Mouse (Mus musculus) erythroblast, adult 5-6 weeks (primary cell): ENCODE data around the gene Lsamp. TPM values are rescaled to one million over a fixed set of nuclear protein-coding genes. Genes with fewer than 3 reads are reported as not detected.

Source experiments
- ATAC-seq: replicated peaks from 2 replicates; pipeline ENCODE4 v1.8.0; 2016; ENCODE audit warnings: moderate number of reproducible peaks, mild to moderate bottlenecking, moderate TSS enrichment, inconsistent platforms; ENCODE audit not compliant: poor library complexity, low FRiP score, severe bottlenecking
- total RNA-seq, 2 experiments: library from RNA; stranded (forward) in 1 of 2; stranded (reverse) in 1 of 2; fragments of 150-400 nt in 1 of 2; fragments of 200-764, 138-1000 nt in 1 of 2; gene quantifications; 2 replicates each; pipeline versions ENCODE4 v1.2.3 to v1.2.4; 2015 to 2017; ENCODE audit warnings: low replicate concordance in 2 of 2

Lsamp gene
- total RNA-seq, 2 experiments from 2014 or later = not detected

DNA sequence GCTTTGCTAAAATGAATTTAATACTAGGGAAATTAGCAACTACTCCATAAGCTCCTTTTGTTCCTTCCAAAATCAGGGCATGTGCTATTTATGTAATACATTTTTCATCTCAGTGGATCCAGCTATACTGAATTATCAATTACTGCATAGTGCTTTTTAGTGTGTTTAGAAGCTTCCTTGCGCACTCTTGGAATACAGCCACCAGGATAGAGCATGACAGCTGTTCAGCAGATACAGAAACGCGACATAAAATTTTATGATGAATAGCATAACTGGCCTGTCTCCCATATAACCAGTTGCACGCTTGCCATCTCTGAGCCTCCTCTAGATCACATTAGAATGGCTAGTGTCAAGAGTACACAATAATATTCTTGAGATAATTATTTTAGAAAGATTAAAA is 894.1 kb downstream of the Lsamp start:
- no peak for ATAC-seq

GRCm38 (mm10) chr16:40881942-40882341 is 897.8 kb downstream of the Lsamp start:
- ATAC-seq = no peak

DNA sequence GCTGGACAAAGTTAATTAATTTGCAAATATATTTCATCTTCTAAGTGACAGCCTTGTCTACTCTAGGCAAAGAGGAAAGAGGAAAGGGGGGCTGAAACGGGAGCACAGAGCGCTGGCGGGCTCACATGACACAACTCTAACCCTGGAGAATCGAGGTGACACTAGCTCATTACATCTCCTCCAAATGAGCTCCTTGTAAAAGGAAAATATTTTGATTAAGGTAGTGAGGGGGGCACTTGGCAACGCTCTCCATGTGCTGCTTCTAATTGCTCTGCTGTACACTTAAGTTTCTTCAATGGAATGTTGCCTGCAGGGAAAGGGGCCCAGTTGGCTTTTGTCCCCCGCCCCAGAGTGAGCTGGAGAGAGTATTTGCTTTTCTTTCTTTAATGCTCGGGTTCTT is 907.2 kb downstream of the Lsamp start:
- ATAC-seq = no peak

- no peak for ATAC-seq
Measured at GRCm38 (mm10) chr16:40897768-40898327, 913.7 kb downstream of the Lsamp start.

DNA sequence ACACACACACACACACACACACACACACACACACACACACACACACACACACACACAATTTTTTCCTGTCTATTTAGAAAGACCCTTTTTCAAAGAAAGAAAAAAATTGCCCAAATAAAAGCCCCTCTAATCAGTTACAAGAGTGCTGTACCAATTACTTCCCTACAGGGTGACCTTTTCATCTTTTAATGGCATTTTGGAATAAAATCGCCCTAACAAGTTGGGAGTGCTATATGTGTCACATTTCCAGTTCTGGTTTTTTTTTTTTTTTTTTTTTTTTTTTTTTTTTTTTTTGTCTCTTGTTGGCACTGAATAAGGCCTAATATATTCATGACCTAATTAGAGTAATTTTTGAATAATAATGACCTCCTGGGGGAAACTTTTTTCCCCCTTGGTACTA is 923.7 kb downstream of the Lsamp start:
- no peak for ATAC-seq

GRCm38 (mm10) chr16:40914141-40914540 is 930.0 kb downstream of the Lsamp start:
- no peak for ATAC-seq

- ATAC-seq = no peak
Measured at GRCm38 (mm10) chr16:40930596-40930995, 946.4 kb downstream of the Lsamp start.

- no peak for ATAC-seq
Measured at GRCm38 (mm10) chr16:40942266-40942665, 958.1 kb downstream of the Lsamp start.

DNA sequence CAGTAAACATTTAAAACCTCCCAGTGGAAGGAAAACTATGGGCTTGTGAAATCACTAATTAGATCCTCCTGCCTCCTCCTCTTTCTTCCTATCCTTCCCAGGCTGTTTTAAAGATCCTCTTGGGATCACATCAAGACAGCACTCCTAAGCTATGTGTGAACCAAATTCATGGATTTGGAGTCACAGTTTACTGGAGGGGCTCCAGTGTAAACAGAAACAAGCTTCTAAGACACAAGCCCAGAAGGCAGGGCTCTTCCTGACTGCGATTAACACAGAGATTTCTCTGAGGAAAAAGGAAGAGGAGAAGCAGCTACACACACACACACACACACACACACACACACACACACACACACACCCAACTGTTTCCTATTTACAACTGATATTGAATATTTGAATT is 961.7 kb downstream of the Lsamp start:
- ATAC-seq = no peak

DNA sequence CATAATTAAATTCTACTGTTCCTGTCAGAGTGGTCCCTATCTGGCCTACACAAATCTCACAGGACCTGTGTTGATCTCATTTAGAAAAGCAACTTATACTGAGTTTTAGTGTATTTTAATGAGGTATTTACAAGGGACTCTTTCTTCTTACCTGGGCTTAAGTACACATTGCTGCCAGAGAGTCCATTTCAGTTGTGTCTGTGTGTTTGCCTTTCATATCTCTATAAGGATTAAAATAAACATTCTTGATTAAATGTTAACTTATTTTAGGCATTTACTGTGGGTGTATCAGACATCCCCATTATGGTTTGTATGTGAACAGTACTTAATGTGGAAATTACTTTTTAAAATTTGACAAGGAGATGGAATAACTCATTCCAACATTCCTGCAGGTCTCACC is 963.9 kb downstream of the Lsamp start:
- no peak for ATAC-seq

DNA sequence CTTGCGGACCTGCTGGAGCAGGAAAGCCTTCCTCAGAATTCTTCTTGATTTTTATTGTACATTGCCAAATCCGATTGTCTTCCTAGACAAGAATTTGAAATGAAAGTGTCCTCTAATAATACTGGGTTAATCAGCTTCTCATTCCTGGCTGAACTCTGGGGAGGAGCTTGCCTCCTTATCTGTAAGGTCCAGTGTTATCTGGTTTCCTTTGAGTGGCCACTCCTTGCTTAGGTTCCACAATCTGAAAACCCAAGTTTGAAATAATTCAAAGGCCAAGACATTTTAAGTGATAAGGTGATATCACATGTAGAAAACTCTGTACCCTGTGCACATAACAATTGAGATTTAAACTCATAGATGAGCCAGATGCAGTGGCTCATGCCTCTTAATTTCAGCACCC is 975.0 kb downstream of the Lsamp start:
- ATAC-seq = no peak

DNA sequence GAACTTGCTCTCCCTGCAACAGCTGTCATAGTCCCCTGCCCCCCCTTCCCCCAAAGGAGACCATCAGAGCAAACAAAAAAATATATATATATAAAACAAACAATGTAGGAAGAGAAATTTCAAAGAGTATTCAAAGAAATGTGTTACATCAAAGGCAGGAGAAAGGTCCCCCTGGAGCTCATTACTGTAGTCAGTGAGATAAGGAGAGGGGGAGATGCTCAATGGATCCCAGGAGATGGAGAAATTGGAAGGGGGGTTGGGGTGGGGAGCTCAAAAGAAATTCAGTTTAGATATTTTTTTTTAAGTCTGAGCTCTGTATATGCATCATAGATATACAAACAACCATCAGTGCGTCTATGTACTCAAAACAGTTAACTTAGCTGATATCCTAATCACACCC is 976.4 kb downstream of the Lsamp start:
- no peak for ATAC-seq

GRCm38 (mm10) chr16:40968088-40968860 is 984.1 kb downstream of the Lsamp start:
- no peak for ATAC-seq

- ATAC-seq = no peak
Measured at GRCm38 (mm10) chr16:40971382-40971781, 987.2 kb downstream of the Lsamp start.

GRCm38 (mm10) chr16:40974084-40974483 is 989.9 kb downstream of the Lsamp start:
- no peak for ATAC-seq

- ATAC-seq = no peak
Measured at GRCm38 (mm10) chr16:40983026-40983425, 998.9 kb downstream of the Lsamp start.

GRCm38 (mm10) chr16:41007569-41007968 is 1023.4 kb downstream of the Lsamp start:
- ATAC-seq = no peak

DNA sequence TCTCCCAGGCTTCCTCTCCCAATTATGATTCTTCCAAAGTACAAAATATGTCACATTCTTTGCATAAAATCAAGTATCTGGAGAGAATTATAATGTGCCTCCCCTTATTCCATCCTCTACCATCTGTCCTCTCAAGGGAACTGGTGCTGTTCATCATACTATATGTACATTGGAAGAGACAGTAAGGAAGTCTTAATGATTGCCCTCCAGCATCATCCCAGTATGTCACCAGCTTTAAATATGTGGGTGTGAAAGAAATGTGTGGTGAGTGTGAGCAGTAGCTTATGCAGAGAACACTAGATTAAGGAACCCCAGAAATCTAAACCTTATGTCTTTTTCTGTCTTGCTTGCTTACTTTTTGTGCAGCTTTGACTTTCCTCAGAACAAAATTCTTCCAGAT is 1050.6 kb downstream of the Lsamp start:
- ATAC-seq = no peak

GRCm38 (mm10) chr16:41041686-41042085 is 1057.5 kb downstream of the Lsamp start:
- ATAC-seq = no peak

GRCm38 (mm10) chr16:41063270-41063857 is 1079.2 kb downstream of the Lsamp start:
- ATAC-seq = no peak

DNA sequence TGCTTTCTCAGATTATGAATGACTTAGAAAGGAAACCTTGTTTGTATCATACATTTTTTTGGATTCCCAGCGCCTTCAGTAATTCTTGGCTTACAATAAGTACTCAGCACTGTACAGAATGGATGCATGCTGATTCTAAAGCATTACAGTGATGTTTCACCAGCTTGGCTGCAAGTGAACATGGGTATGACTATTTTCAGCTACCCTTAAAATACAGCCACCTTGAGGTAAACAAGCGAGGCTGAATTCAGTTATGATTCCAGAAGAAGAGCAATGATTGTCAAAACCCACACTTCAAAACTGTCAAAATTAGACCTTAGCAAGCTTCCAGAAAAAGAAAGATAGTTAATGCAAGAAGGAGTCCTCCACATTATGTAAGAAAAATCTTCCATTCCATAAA is 1089.3 kb downstream of the Lsamp start:
- no peak for ATAC-seq
